Mouse (Mus musculus) layer of hippocampus, postnatal 25 days (tissue): ENCODE data around the gene Pafah1b1. TPM values are rescaled to one million over a fixed set of nuclear protein-coding genes. Genes with fewer than 3 reads are reported as not detected.

Experiments used
- DNase-seq, 2 experiments: peaks; one replicate each; pipeline ENCODE4 v3.0.0; 2022; ENCODE audit warnings: mixed read lengths in 2 of 2, low spot score in 1 of 2; ENCODE audit errors: extremely low spot score in 1 of 2
- total RNA-seq, 2 experiments: library from RNA; stranded (reverse); gene quantifications; 2 replicates each; pipeline ENCODE4 v1.2.3; 2021

Pafah1b1 gene
- total RNA-seq, 2 experiments from 2014 or later = 358 to 403 TPM

GRCm38 (mm10) chr11:74631880-74632789 is 92.3 kb downstream of the Pafah1b1 start:
- DNase-seq = no peak

GRCm38 (mm10) chr11:74627481-74627880 is 97.0 kb downstream of the Pafah1b1 start:
- no peak for DNase-seq

- DNase-seq = no peak
These were observed 99.1 kb downstream of the Pafah1b1 start for GRCm38 (mm10) chr11:74625333-74625732.

Other genes starting within 250 kb of the Pafah1b1 start
- gene Rap1gap2, start 113.8 kb downstream of the Pafah1b1 start, total RNA-seq = 100 to 1,000 TPM; 139 to 144 TPM
- 10 to 100 TPM; 21.9 to 22.6 TPM for gene Ccdc92b, start 105.1 kb downstream of the Pafah1b1 start, total RNA-seq
- gene Cluh, start 75.2 kb downstream of the Pafah1b1 start, total RNA-seq = 10 to 100 TPM; 68.2 to 77.3 TPM
- 10 to 100 TPM; 27.0 to 27.5 TPM for gene Mettl16, start 46.2 kb upstream of the Pafah1b1 start, total RNA-seq
- 10 to 100 TPM; 28.9 to 34.4 TPM for gene Mnt, start 106.2 kb upstream of the Pafah1b1 start, total RNA-seq
- 10 to 100 TPM; 82.9 to 86.4 TPM for gene Sgsm2, start 172.4 kb upstream of the Pafah1b1 start, total RNA-seq
- gene Tsr1, start 173.4 kb upstream of the Pafah1b1 start, total RNA-seq = 10 to 100 TPM; 32.6 to 32.9 TPM
- 10 to 100 TPM; 27.9 to 31.2 TPM for gene Smg6, start 201.2 kb upstream of the Pafah1b1 start, total RNA-seq
- 100 to 1,000 TPM; 108 to 109 TPM for gene Srr, start 201.3 kb upstream of the Pafah1b1 start, total RNA-seq